Mouse (Mus musculus): ENCODE results near the gene Ints5. TPM values are rescaled to one million over a fixed set of nuclear protein-coding genes. Genes with fewer than 3 reads are reported as not detected.

Gene Ints5
- polyA plus RNA-seq (2012; rRNA removed) = 21.2 and 27.5 TPM in 2 replicates

DNA sequence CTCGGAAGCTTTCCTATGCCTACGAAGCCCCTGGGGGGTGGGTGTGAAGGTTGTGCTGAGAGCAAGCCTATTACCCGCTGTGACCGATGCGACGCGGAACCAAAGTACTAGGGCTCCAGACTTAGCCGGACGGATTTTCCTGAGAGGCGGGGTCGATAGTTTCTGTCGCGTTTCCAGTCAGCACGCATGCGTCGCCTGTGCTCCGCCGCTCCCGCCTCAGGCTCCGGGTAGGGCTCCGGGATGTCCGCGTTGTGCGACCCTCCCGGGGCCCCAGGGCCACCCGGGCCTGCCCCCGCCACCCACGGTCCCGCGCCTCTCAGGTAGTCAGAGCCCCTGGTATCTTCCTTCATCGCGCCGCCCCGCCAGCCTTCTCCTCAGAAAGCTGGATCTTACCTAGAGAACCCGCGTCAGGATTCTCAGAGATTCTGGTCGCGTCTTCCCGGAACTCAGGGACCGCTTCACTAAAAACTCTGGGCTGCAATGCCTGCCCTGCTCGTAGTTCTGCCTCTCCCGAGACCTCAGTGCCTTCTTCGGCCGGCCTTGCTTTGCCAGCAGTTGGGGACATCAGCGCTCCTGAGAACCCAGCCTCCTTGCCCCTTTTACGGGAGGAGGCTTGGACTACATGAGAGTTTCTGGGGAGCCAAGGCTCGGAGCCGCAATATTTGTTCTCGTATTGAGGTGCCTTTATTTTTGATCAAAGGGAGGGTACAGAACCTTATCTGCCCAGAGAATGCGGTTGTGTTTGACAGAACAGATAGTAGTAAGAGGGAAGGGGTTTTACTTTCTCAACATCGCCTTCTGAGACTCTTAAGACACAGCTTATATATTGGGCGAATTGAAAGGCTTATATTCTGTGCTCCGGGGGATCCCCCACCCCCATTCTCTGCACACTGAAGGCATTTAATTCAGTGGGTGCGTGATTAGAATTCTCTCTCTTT lies at the start of gene Ints5:
TSS of gene Ints5 (plus strand) at position 177 of the 938 bp plus-strand sequence.
- 2% methylated on average over 54 of the region's 54 CpGs for WGBS
- H3K27me3 ChIP-seq (ENCODE audit: control insufficient read depth, insufficient read depth, low read length) = no peaks in the 10 kb centered on the region
- DNase-seq (ENCODE audit: low read depth in 1 of 2, low spot score in 2 of 2) = peak; percentile 73 to 78
- peaks cover 5% of the 10 kb centered on the region; the same call in 1 of the 2 replicates for H3K4me1 ChIP-seq (ENCODE audit: control insufficient read depth, insufficient read depth, insufficient read length)
- TF ChIP-seq CTCF (IDR thresholded peaks at IDR 0.05; ENCODE audit: extremely low read depth, insufficient read depth, insufficient read length, insufficient replicate concordance) = no peak
- TF ChIP-seq POLR2A (IDR thresholded peaks at IDR 0.05; ENCODE audit: low read depth, low read length) = peak; percentile 77
- peak within 1 kb of the TSS; percentile 80 for H3K4me3 ChIP-seq (ENCODE audit: extremely low read depth, insufficient read depth, insufficient read length)
- H3K27ac ChIP-seq (ENCODE audit: insufficient read depth, low read length) = peak within 1 kb of the TSS; percentile 68
- peaks cover 8% of the 10 kb centered on the region for H3K36me3 ChIP-seq (ENCODE audit: control insufficient read depth, insufficient read depth, low read length)

DNA sequence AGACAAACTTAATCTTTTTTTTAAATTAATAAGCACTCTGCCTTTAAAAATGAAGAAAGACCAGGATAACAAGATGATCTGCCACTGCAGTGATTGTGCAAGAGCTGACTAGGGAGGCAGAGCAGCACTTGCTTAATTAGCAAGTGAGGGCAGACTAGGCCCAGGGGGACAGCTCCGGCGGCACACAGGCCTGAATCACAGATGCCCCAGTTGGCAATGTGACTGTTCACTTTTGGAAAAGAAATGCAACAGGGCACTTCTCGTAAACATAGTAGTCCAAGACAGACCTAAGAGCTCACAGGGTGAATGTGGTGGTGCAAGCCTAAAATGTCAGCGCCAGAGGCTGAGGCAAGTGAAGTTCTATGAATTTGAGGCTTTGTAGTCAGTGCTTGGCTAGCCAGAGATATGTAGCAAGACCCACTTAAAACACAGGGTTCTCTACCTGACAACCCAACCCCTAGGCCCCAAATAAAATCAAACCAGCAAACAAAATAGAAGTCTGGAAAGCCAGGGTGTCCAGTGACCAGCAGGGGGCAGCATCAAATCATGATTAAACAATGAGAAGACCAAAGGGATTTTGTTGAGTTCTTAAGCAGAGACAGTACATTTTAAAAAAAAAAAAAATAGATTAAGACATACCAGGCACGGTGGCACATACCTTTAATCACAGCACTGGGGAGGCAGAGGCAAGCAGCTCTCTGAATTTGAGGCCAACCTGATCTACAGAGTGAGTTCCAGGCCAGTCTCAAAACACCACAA lies 48.3 kb upstream of the Ints5 start:
- H3K4me1 ChIP-seq (ENCODE audit: control insufficient read depth, insufficient read depth, insufficient read length) = peaks cover 3% of the 10 kb centered on the region; the same call in 1 of the 2 replicates
- WGBS = 74% methylated on average over 5 of the region's 5 CpGs

DNA sequence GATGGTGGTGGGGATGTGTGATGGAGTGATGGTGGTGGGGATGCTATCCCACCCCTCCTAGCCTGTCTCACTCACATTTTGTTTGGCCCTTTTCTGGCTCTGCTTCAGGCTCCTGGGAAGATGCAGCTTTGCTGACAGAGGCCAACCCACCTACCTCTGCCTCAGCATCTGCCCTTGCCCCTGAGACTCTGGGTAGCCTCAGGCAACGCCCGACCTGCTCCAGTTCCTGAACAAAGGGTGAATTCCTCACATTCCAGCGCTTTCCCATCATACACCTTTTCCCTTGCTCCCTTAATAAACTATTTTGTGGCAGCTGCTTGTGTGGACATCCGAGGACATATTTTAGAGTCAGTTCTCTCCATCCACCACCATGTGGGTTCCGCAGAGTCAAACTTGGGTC lies 44.4 kb upstream of the Ints5 start:
- TF ChIP-seq CTCF (IDR thresholded peaks at IDR 0.05; ENCODE audit: extremely low read depth, insufficient read depth, insufficient read length, insufficient replicate concordance) = no peak
- no peaks in the 10 kb centered on the region for H3K27me3 ChIP-seq (ENCODE audit: control insufficient read depth, insufficient read depth, low read length)
- no peaks in the 10 kb centered on the region for H3K4me1 ChIP-seq (ENCODE audit: control insufficient read depth, insufficient read depth, insufficient read length)
- peaks cover 17% of the 10 kb centered on the region for H3K36me3 ChIP-seq (ENCODE audit: control insufficient read depth, insufficient read depth, low read length)
- no peak for DNase-seq (ENCODE audit: low read depth in 1 of 2, low spot score in 2 of 2)
- no peak overlapping the region for H3K27ac ChIP-seq (ENCODE audit: insufficient read depth, low read length)
- 93% methylated on average over 5 of the region's 5 CpGs for WGBS
- no peak overlapping the region for H3K4me3 ChIP-seq (ENCODE audit: extremely low read depth, insufficient read depth, insufficient read length)

More for the DNA sequence above, 48.3 kb upstream of the Ints5 start:
- H3K4me3 ChIP-seq (ENCODE audit: extremely low read depth, insufficient read depth, insufficient read length) = no peak overlapping the region
- peaks cover 19% of the 10 kb centered on the region for H3K36me3 ChIP-seq (ENCODE audit: control insufficient read depth, insufficient read depth, low read length)
- TF ChIP-seq CTCF (IDR thresholded peaks at IDR 0.05; ENCODE audit: extremely low read depth, insufficient read depth, insufficient read length, insufficient replicate concordance) (peak; percentile 21; the same call in 1 of the 2 replicates), POLR2A (IDR thresholded peaks at IDR 0.05; ENCODE audit: low read depth, low read length) (no peak)
- peak; percentile 60 to 67 for DNase-seq (ENCODE audit: low read depth in 1 of 2, low spot score in 2 of 2)
- no peaks in the 10 kb centered on the region for H3K27me3 ChIP-seq (ENCODE audit: control insufficient read depth, insufficient read depth, low read length)
- H3K27ac ChIP-seq (ENCODE audit: insufficient read depth, low read length) = no peak overlapping the region

DNA sequence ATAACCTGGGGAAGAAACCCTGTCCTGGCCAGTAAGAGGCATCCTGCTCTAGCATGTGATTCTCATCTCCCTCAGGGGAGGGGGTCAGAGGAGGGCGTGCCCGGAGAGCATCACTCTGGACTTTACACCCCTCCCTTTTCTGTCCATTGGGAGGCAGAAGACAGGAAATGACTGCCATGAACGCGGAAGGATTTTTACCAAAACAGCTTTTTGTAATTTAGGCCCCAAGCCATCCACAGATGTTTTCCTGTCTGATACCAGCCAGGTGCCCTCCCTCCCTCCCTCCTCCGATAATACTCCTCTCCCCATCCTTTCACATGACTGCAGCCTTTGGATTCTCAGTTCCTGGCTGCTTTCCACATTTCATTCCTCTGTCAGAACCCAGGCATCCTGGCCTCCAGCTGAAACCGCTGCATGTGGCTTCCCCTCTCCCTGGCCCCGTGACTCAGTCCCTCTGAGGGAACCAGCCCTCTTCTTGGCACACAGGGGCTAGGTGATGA lies 42.4 kb upstream of the Ints5 start, which contains the start of gene Lrrn4cl:
TSS of gene Lrrn4cl (plus strand) at position 367 of the 500 bp plus-strand sequence.
- Histone ChIP-seq H3K4me3 (ENCODE audit: extremely low read depth, insufficient read depth, insufficient read length) (no peak within 1 kb of the TSS), H3K27me3 (ENCODE audit: control insufficient read depth, insufficient read depth, low read length) (no peaks in the 10 kb centered on the region), H3K36me3 (ENCODE audit: control insufficient read depth, insufficient read depth, low read length) (peaks cover 17% of the 10 kb centered on the region), H3K27ac (ENCODE audit: insufficient read depth, low read length) (no peak within 1 kb of the TSS), H3K4me1 (ENCODE audit: control insufficient read depth, insufficient read depth, insufficient read length) (no peaks in the 10 kb centered on the region)
- DNase-seq (ENCODE audit: low read depth in 1 of 2, low spot score in 2 of 2) = no peak
- WGBS = 65% methylated on average over 7 of the region's 7 CpGs
- TF ChIP-seq CTCF (IDR thresholded peaks at IDR 0.05; ENCODE audit: extremely low read depth, insufficient read depth, insufficient read length, insufficient replicate concordance) (no peak), POLR2A (IDR thresholded peaks at IDR 0.05; ENCODE audit: low read depth, low read length) (no peak)

DNA sequence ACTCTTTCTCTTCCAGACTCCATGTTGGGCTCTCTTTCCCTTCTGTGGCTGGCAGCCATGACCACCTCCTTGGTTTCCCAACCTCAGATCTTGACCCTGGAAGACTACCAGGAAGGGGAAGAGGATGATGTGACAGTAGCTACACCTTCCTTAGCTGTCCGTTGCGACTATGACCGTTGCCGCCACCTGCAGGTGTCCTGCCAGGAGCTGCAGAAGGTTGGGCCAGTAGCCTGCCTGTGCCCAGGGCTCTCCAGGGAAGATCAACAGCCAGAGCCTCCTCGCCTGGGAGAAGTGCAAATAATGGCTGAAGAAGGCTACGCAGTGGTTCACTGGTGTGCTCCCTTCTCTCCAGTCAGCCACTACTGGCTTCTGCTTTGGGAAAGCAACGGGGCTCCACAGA lies 41.2 kb upstream of the Ints5 start:
- no peak overlapping the region for H3K4me3 ChIP-seq (ENCODE audit: extremely low read depth, insufficient read depth, insufficient read length)
- H3K36me3 ChIP-seq (ENCODE audit: control insufficient read depth, insufficient read depth, low read length) = peaks cover 11% of the 10 kb centered on the region
- DNase-seq (ENCODE audit: low read depth in 1 of 2, low spot score in 2 of 2) = no peak
- H3K27ac ChIP-seq (ENCODE audit: insufficient read depth, low read length) = no peak overlapping the region
- no peaks in the 10 kb centered on the region for H3K4me1 ChIP-seq (ENCODE audit: control insufficient read depth, insufficient read depth, insufficient read length)
- H3K27me3 ChIP-seq (ENCODE audit: control insufficient read depth, insufficient read depth, low read length) = no peaks in the 10 kb centered on the region
- 76% methylated on average over 7 of the region's 7 CpGs for WGBS
- TF ChIP-seq CTCF (IDR thresholded peaks at IDR 0.05; ENCODE audit: extremely low read depth, insufficient read depth, insufficient read length, insufficient replicate concordance) (no peak), POLR2A (IDR thresholded peaks at IDR 0.05; ENCODE audit: low read depth, low read length) (no peak)

DNA sequence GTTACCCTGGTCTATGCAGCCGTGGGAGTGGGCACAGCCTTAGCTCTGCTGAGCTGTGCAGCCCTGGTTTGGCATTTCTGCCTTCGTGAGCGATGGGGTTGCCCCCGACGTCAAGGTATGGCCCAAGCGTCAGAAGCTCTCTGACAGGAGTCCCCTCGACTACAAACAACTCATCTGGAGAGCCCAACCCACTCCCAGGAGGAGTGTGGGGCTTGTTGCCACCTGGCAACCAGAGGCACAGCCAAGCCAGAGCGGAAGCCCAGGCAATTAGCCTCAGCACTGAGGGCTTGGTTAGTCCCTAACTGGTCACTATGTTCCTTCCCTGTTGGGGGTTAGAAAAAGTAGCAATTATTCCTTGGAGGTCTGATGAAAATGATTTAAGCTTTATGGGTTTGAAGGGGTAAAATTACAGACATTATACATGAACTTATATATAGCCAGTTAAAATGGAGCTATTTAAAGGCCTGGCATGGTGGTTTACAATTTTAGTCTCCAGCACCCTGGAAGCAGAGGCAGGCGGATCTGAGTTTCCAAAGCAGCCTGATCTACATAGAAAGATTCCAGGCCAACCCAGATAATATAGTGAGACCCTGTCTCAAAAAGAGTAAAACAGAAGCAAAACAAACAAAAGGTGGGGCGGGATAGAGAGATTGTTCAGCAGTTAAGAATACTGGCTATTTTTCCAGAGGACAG lies 40.4 kb upstream of the Ints5 start:
- TF ChIP-seq CTCF (IDR thresholded peaks at IDR 0.05; ENCODE audit: extremely low read depth, insufficient read depth, insufficient read length, insufficient replicate concordance) = no peak
- no peak for TF ChIP-seq POLR2A (IDR thresholded peaks at IDR 0.05; ENCODE audit: low read depth, low read length)
- Histone ChIP-seq H3K36me3 (ENCODE audit: control insufficient read depth, insufficient read depth, low read length) (peaks cover 4% of the 10 kb centered on the region; the same call in 1 of the 2 replicates), H3K27ac (ENCODE audit: insufficient read depth, low read length) (no peak overlapping the region), H3K4me1 (ENCODE audit: control insufficient read depth, insufficient read depth, insufficient read length) (no peaks in the 10 kb centered on the region), H3K4me3 (ENCODE audit: extremely low read depth, insufficient read depth, insufficient read length) (no peak overlapping the region), H3K27me3 (ENCODE audit: control insufficient read depth, insufficient read depth, low read length) (no peaks in the 10 kb centered on the region)
- 81% methylated on average over 10 of the region's 10 CpGs for WGBS
- no peak for DNase-seq (ENCODE audit: low read depth in 1 of 2, low spot score in 2 of 2)

Measured in spleen, adult 2 months (tissue).